Mouse (Mus musculus) cerebellum, adult 2 months (tissue): Measurements from ENCODE around the gene Gad2.
"Not testable (repeated sequence)": the region's sequence is repeated elsewhere in the genome, so short reads cannot be mapped to it uniquely, and the experiment has no call there.

ENCODE experiments used
- CTCF ChIP-seq: fragments of 200-500 bp; IDR thresholded peaks from 2 replicates; pipeline ENCODE4 v1.5.1; 2011; ENCODE audit warnings: low read depth, mild to moderate bottlenecking, control low read depth, low read length, moderate library complexity, borderline replicate concordance; ENCODE audit not compliant: insufficient read depth
- POLR2A ChIP-seq: fragments of 200-500 bp; IDR thresholded peaks from 2 replicates; pipeline ENCODE4 v1.6.1; 2011; ENCODE audit warnings: low read length, control low read depth, borderline replicate concordance; ENCODE audit not compliant: insufficient read depth

GRCm38 (mm10) chr2:22588673-22589381 lies 33.2 kb upstream of the Gad2 start:
- TF ChIP-seq POLR2A, CTCF: not testable (repeated sequence)
